In the genomic region with DNA sequence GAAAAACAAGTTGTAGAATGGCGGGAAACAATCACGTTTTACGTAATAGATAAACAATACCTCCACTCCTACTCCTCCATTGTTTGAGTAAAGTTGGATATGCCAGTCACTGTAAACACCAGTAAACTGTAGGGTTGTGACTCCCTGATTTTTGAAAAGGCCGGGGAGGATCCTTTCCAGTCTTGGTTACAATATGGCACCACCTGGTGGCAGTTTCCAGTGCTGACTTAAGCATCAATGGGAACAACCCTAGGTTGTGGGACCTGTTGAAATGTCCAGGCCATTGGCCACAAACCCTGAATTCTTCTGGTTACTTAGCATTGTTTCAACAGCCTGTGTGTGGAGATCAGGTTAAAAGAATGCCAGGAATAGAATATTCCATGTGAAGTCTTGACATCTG, we compare ENCODE assay signal across 8 mouse cellular contexts. TPM values are rescaled to one million over a fixed set of nuclear protein-coding genes. Genes with fewer than 3 reads are reported as not detected.
DNase-seq lines count a peak whose midpoint lies in the region.

No protein-coding gene starts in this region.

- DNase-seq in gastrocnemius, adult 18-20 months (ENCODE audit: low spot score) = peak; percentile 52
- DNase-seq in gastrocnemius, postnatal 25 days = no peak
- peak; percentile 85 for DNase-seq in 3T3-L1 (ENCODE audit: low read depth, low spot score)
- peak; percentile 31 to 43 for DNase-seq in adrenal gland, adult 18-20 months (ENCODE audit: low spot score in 2 of 2)
- peak; percentile 54 for DNase-seq in forelimb bud, embryonic 11.5 days (ENCODE audit: low read depth, low spot score)
- DNase-seq in layer of hippocampus, adult 9-11 months = peak; percentile 24
- peak; percentile 47 for DNase-seq in mesoderm, embryonic 11.5 days (ENCODE audit: low read depth, low spot score)
- no peak for DNase-seq in natural killer cell, adult 2 months (ENCODE audit: low spot score in 2 of 2)

RNA-seq across cellular contexts. Expression of gene Noc3l, which starts 43.5 kb away (rescaled TPM):
- 1 to 10 TPM; 6.3 to 6.9 TPM for total RNA-seq in gastrocnemius, adult 18-20 months (2021)
- total RNA-seq in gastrocnemius, postnatal 25 days (2021) = 1 to 10 TPM; 5.5 to 6.2 TPM
- 10 to 100 TPM; 18.8 to 20.7 TPM for total RNA-seq in adrenal gland, adult 18-20 months (2021)

Comparison
In these comparisons a context has a peak if more than half of its experiments do, and no peak if none do; other contexts are left out.
1. DNase-seq: peak in gastrocnemius, adult 18-20 months (single experiment), 3T3-L1 (single experiment), adrenal gland, adult 18-20 months (2 of 2), forelimb bud, embryonic 11.5 days (single experiment), layer of hippocampus, adult 9-11 months (single experiment) and mesoderm, embryonic 11.5 days (single experiment); none in gastrocnemius, postnatal 25 days (single experiment) and natural killer cell, adult 2 months (0 of 2).